Mouse (Mus musculus) forebrain, embryonic 14.5 days (tissue): Measurements from ENCODE around the gene Tbc1d4. TPM values are rescaled to one million over a fixed set of nuclear protein-coding genes. Genes with fewer than 3 reads are reported as not detected.

ENCODE experiments used
- ATAC-seq: fragments of 200-750 bp; cut with Nextera tagmentation; 2 replicates; pipeline ENCODE4 v1.8.0; 2017; ENCODE audit warnings: mild to moderate bottlenecking, moderate library complexity
- DNase-seq: peaks from one replicate; pipeline ENCODE4 v3.0.0-alpha.2; 2015; ENCODE audit warnings: low spot score
- H3K27ac ChIP-seq: fragments of 300-500 bp; sonication (generic); 2 replicates; pipeline ENCODE4 v1.5.1; 2014; ENCODE audit warnings: low read depth, mild to moderate bottlenecking, control low read depth, low read length, moderate library complexity
- H3K27me3 ChIP-seq: fragments of 300-500 bp; sonication (generic); replicated peaks from 2 replicates; pipeline ENCODE4 v1.6.1; 2014; ENCODE audit warnings: low read length, control low read depth, mixed read lengths; ENCODE audit not compliant: control insufficient read depth, insufficient read depth
- H3K36me3 ChIP-seq: fragments of 300-500 bp; sonication (generic); 2 replicates; pipeline ENCODE4 v1.6.1; 2014; ENCODE audit warnings: low read length, control low read depth; ENCODE audit not compliant: control insufficient read depth, insufficient read depth
- H3K4me1 ChIP-seq: fragments of 300-500 bp; sonication (generic); 2 replicates; pipeline ENCODE4 v1.6.1; 2014; ENCODE audit warnings: antibody characterized with exemption, low read length, control low read depth; ENCODE audit not compliant: control insufficient read depth, insufficient read depth
- H3K4me2 ChIP-seq: fragments of 300-500 bp; sonication (generic); 2 replicates; pipeline ENCODE4 v1.6.1; 2014; ENCODE audit warnings: mild to moderate bottlenecking, control low read depth, low read length
- H3K4me3 ChIP-seq: fragments of 300-500 bp; sonication (generic); 2 replicates; pipeline ENCODE4 v1.5.1; 2014; ENCODE audit warnings: low read depth, low read length, control low read depth
- H3K9ac ChIP-seq: fragments of 300-500 bp; sonication (generic); 2 replicates; pipeline ENCODE4 v1.6.1; 2014; ENCODE audit warnings: mild to moderate bottlenecking, low read length, control low read depth, moderate library complexity
- H3K9me3 ChIP-seq: fragments of 300-500 bp; sonication (generic); replicated peaks from 2 replicates; pipeline ENCODE4 v1.6.1; 2016; ENCODE audit warnings: low read length, control low read depth, mixed read lengths; ENCODE audit not compliant: control insufficient read depth
- WGBS: fragments of 180-500 bp; shearing (Covaris S2); extraction: QIAGEN DNeasy Blood & Tissue Kit; methylation state at CpG from one replicate; pipeline ENCODE4 v1.1.7; 2014; 5-methylcytosine and 5-hydroxymethylcytosine counted together
- polyA plus RNA-seq: library from polyadenylated mRNA; unstranded; fragments of >200 nt; fragmentation: Nextera tagmentation; extraction: Ambion mirVana; gene quantifications from 2 replicates; pipeline ENCODE4 v1.2.1, GENCODE M21; 2014

Tbc1d4 gene
- 5.6 and 6.1 TPM in 2 replicates for polyA plus RNA-seq

- Histone ChIP-seq H3K36me3 (no peaks in the 10 kb centered on the region), H3K9me3 (no peaks in the 10 kb centered on the region), H3K9ac (peak within 1 kb of the TSS; percentile 78), H3K4me2 (peak within 1 kb of the TSS; percentile 96), H3K27me3 (0 out of 2 replicates have a peak, but pooled peaks cover 9% of the 10 kb centered on the region), H3K4me3 (peak within 1 kb of the TSS; percentile 79), H3K27ac (peak within 1 kb of the TSS; percentile 44; the same call in 1 of the 2 replicates), H3K4me1 (no peaks in the 10 kb centered on the region)
- ATAC-seq (peak; percentile 86), DNase-seq (peak; percentile 88)
- WGBS: under 1% methylated on average over 59 of the region's 62 CpGs
Observed at GRCm38 (mm10) chr14:101608519-101609368, at the start of gene Tbc1d4. Gene Tbc1d4 (minus strand): TSS chr14:101609191.

GRCm38 (mm10) chr14:101656307-101656706 lies 47.3 kb upstream of the Tbc1d4 start:
- no peak for ATAC-seq
- Histone ChIP-seq H3K4me1 (0 out of 2 replicates have a peak, but pooled peaks cover 2% of the 10 kb centered on the region), H3K4me3 (no peak overlapping the region), H3K4me2 (no peak overlapping the region), H3K9ac (no peak overlapping the region), H3K36me3 (peaks cover 6% of the 10 kb centered on the region; the same call in 1 of the 2 replicates), H3K9me3 (no peaks in the 10 kb centered on the region), H3K27ac (no peak overlapping the region), H3K27me3 (no peaks in the 10 kb centered on the region)
- 87% methylated on average over 10 of the region's 10 CpGs for WGBS
- no peak for DNase-seq

GRCm38 (mm10) chr14:101654526-101654909 lies 45.5 kb upstream of the Tbc1d4 start:
- DNase-seq: peak; percentile 24
- H3K4me3 ChIP-seq: peak overlapping the region; percentile 98
- no peaks in the 10 kb centered on the region for H3K9me3 ChIP-seq
- H3K9ac ChIP-seq: peak overlapping the region; percentile 92
- peak overlapping the region; percentile 70 for H3K4me2 ChIP-seq
- peak; percentile 21; the same call in 1 of the 2 replicates for ATAC-seq
- no peaks in the 10 kb centered on the region for H3K27me3 ChIP-seq
- WGBS: 1% methylated on average over 10 of the region's 10 CpGs
- no peaks in the 10 kb centered on the region for H3K36me3 ChIP-seq
- 0 out of 2 replicates have a peak, but pooled peaks cover 2% of the 10 kb centered on the region for H3K4me1 ChIP-seq
- H3K27ac ChIP-seq: no peak overlapping the region

GRCm38 (mm10) chr14:101653581-101654525 lies 44.9 kb upstream of the Tbc1d4 start, which contains the start of gene Uchl3:
Gene Uchl3 (plus strand): TSS chr14:101653967.
- Histone ChIP-seq H3K9ac (peak within 1 kb of the TSS; percentile 92), H3K27me3 (no peaks in the 10 kb centered on the region), H3K4me3 (peak within 1 kb of the TSS; percentile 98), H3K36me3 (no peaks in the 10 kb centered on the region), H3K4me2 (peak within 1 kb of the TSS; percentile 70), H3K9me3 (no peaks in the 10 kb centered on the region), H3K27ac (peak within 1 kb of the TSS; percentile 66; the same call in 1 of the 2 replicates), H3K4me1 (0 out of 2 replicates have a peak, but pooled peaks cover 2% of the 10 kb centered on the region)
- WGBS: under 1% methylated on average over 65 of the region's 81 CpGs
- peak; percentile 92 for ATAC-seq
- peak; percentile 98 for DNase-seq

GRCm38 (mm10) chr14:101652571-101652970 lies 43.6 kb upstream of the Tbc1d4 start:
- 0 out of 2 replicates have a peak, but pooled peaks cover 2% of the 10 kb centered on the region for H3K4me1 ChIP-seq
- H3K4me3 ChIP-seq: no peak overlapping the region
- H3K9ac ChIP-seq: no peak overlapping the region
- no peaks in the 10 kb centered on the region for H3K27me3 ChIP-seq
- H3K27ac ChIP-seq: no peak overlapping the region
- DNase-seq (peak; percentile 1), ATAC-seq (no peak)
- 92% methylated on average over 6 of the region's 6 CpGs for WGBS
- H3K4me2 ChIP-seq: no peak overlapping the region
- H3K9me3 ChIP-seq: no peaks in the 10 kb centered on the region
- H3K36me3 ChIP-seq: no peaks in the 10 kb centered on the region

GRCm38 (mm10) chr14:101650551-101650950 lies 41.6 kb upstream of the Tbc1d4 start:
- H3K4me3 ChIP-seq: no peak overlapping the region
- H3K27me3 ChIP-seq: no peaks in the 10 kb centered on the region
- H3K36me3 ChIP-seq: no peaks in the 10 kb centered on the region
- no peak for ATAC-seq
- H3K4me2 ChIP-seq: no peak overlapping the region
- no peaks in the 10 kb centered on the region for H3K9me3 ChIP-seq
- no peak for DNase-seq
- no peak overlapping the region for H3K9ac ChIP-seq
- no peak overlapping the region for H3K27ac ChIP-seq
- H3K4me1 ChIP-seq: 0 out of 2 replicates have a peak, but pooled peaks cover 2% of the 10 kb centered on the region
- 89% methylated on average over 4 of the region's 4 CpGs for WGBS

- Histone ChIP-seq H3K9ac (no peak overlapping the region), H3K4me3 (no peak overlapping the region), H3K27ac (no peak overlapping the region), H3K4me1 (no peaks in the 10 kb centered on the region), H3K27me3 (no peaks in the 10 kb centered on the region), H3K4me2 (no peak overlapping the region), H3K9me3 (no peaks in the 10 kb centered on the region), H3K36me3 (no peaks in the 10 kb centered on the region)
- ATAC-seq: no peak
- WGBS: 90% methylated on average over 1 of the region's 1 CpGs
- DNase-seq: no peak
Observed at GRCm38 (mm10) chr14:101644948-101645347, 36.0 kb upstream of the Tbc1d4 start.

- peak; percentile 96 for DNase-seq
- peaks cover 4% of the 10 kb centered on the region; the same call in 1 of the 2 replicates for H3K36me3 ChIP-seq
- peak within 1 kb of the TSS; percentile 53 for H3K27ac ChIP-seq
- under 1% methylated on average over 39 of the region's 39 CpGs for WGBS
- peak; percentile 98 for ATAC-seq
- H3K4me1 ChIP-seq: peaks cover 4% of the 10 kb centered on the region; the same call in 1 of the 2 replicates
- H3K4me3 ChIP-seq: peak within 1 kb of the TSS; percentile 68
- peak within 1 kb of the TSS; percentile 82 for H3K9ac ChIP-seq
- H3K27me3 ChIP-seq: no peaks in the 10 kb centered on the region
- peak within 1 kb of the TSS; percentile 76 for H3K4me2 ChIP-seq
- H3K9me3 ChIP-seq: no peaks in the 10 kb centered on the region
Observed at GRCm38 (mm10) chr14:101640153-101640843, 31.3 kb upstream of the Tbc1d4 start, which contains the start of gene Commd6. Gene Commd6 (minus strand): TSS chr14:101640686.
